Mouse (Mus musculus) lung, embryonic 16.5 days (tissue): Measurements from ENCODE around the gene March1. TPM values are rescaled to one million over a fixed set of nuclear protein-coding genes. Genes with fewer than 3 reads are reported as not detected.

Experiments used
- ATAC-seq: fragments of 200-750 bp; cut with Nextera tagmentation; 2 replicates; pipeline ENCODE4 v1.8.0; 2017; ENCODE audit warnings: low read depth, mild to moderate bottlenecking, moderate library complexity
- H3K27ac ChIP-seq: fragments of 300-500 bp; sonication (generic); 2 replicates; pipeline ENCODE4 v1.5.1; 2014; ENCODE audit warnings: mild to moderate bottlenecking, control low read depth, low read length
- H3K27me3 ChIP-seq: fragments of 300-500 bp; sonication (generic); 2 replicates; pipeline ENCODE4 v1.6.1; 2014; ENCODE audit warnings: low read depth, low read length, mixed read lengths; ENCODE audit not compliant: control insufficient read depth, insufficient read depth
- H3K36me3 ChIP-seq: fragments of 300-500 bp; sonication (generic); 2 replicates; pipeline ENCODE4 v1.6.1; 2014; ENCODE audit warnings: low read length; ENCODE audit not compliant: control insufficient read depth, insufficient read depth
- H3K4me1 ChIP-seq: fragments of 300-500 bp; sonication (generic); replicated peaks from 2 replicates; pipeline ENCODE4 v1.6.1; 2014; ENCODE audit warnings: low read length, mixed read lengths; ENCODE audit not compliant: control insufficient read depth, insufficient read depth
- H3K4me2 ChIP-seq: fragments of 300-500 bp; sonication (generic); 2 replicates; pipeline ENCODE4 v1.6.1; 2014; ENCODE audit warnings: low read depth, low read length, control low read depth
- H3K4me3 ChIP-seq: fragments of 300-500 bp; sonication (generic); 2 replicates; pipeline ENCODE4 v1.5.1; 2014; ENCODE audit warnings: mild to moderate bottlenecking, low read length, control low read depth
- H3K9ac ChIP-seq: fragments of 300-500 bp; sonication (generic); 2 replicates; pipeline ENCODE4 v1.6.1; 2014; ENCODE audit warnings: low read length, control low read depth
- H3K9me3 ChIP-seq: fragments of 300-500 bp; sonication (generic); 2 replicates; pipeline ENCODE4 v1.6.1; 2016; ENCODE audit warnings: low read length; ENCODE audit not compliant: control insufficient read depth
- WGBS: fragments of 180-500 bp; shearing (Covaris S2); extraction: QIAGEN DNeasy Blood & Tissue Kit; methylation state at CpG from one replicate; pipeline ENCODE4 v1.1.7; 2014; 5-methylcytosine and 5-hydroxymethylcytosine counted together
- polyA plus RNA-seq: library from polyadenylated mRNA; unstranded; fragments of >200 nt; fragmentation: Nextera tagmentation; extraction: Ambion mirVana; gene quantifications from 2 replicates; pipeline ENCODE4 v1.2.1, GENCODE M21; 2015

March1 gene
- polyA plus RNA-seq = 0.54 and 0.77 TPM in 2 replicates

DNA sequence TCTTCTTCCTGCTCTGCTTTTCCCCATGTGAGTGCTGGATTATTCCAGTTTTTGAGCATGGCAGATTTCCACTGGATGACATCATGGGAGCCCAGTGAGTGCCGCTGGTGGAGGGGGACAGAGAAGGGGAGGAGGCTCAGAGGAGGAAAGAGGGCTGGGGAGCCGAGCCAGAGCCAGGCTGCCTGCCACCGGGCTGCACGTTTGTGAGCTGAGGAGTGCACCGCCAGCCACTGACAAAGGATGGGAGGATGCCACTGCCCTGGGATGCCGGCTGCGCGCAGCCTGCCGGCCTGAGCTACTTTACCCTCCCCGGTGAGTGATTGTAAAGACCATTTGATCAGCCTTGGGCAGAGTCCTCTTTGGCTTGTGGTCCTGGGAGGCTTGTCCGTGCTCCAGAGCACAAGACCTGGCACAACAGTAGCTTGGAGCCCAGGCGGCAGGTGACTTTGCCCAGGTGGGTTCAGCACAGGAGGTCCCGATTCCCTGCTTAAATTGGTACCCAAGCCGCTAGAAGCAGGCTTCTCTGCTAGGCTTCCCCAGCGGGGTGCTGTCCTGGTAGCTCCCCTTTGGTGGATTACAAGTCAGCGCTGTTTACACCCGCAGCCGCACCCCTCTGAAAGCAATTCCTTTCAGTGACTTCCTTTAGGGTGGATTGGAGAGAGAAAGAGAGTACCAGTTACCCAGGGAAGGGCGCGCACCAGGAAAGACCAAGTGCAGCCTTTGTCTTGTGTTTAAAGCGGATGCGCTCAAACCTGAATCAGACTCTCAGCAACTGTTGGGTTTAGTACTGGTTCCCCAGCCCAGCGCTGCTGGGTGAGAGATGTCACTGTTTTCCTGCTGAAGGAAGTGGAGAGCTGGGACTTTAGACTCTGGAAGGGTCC is at the start of gene March1:
Gene March1, plus strand, starts transcription at position 30 of the 881 bp plus-strand sequence.
- H3K9me3 ChIP-seq = no peaks in the 10 kb centered on the region
- no peak within 1 kb of the TSS for H3K27ac ChIP-seq
- WGBS = 2% methylated on average over 23 of the region's 23 CpGs
- no peak within 1 kb of the TSS for H3K4me3 ChIP-seq
- H3K36me3 ChIP-seq = no peaks in the 10 kb centered on the region
- peaks cover 15% of the 10 kb centered on the region for H3K27me3 ChIP-seq
- H3K4me2 ChIP-seq = no peak within 1 kb of the TSS
- H3K9ac ChIP-seq = no peak within 1 kb of the TSS
- ATAC-seq = no peak
- H3K4me1 ChIP-seq = no peaks in the 10 kb centered on the region

- no peaks in the 10 kb centered on the region for H3K4me1 ChIP-seq
- whole genome bisulfite sequencing = 26% methylated on average over 1 of the region's 1 CpGs
Measured at GRCm38 (mm10) chr8:65586909-65587308, 30.8 kb upstream of the March1 start.

DNA sequence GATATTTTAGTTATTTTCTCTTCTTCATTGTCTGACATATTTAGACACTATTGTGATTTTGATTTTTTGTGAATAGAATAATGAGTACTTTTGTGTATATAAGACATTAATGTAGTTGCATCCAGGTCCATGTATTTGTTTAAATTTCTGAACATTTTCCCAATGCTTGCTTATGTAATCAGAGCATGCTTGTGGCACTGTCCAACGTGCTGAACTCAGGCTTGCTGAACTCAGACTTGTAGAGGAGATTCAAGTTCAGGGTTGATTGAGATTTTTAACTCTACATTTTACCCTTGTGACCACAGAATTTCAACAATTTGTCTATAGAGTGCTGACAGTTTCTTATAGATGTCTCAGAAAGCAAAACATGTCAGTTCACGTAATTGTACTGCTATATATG is 14.5 kb upstream of the March1 start:
- H3K36me3 ChIP-seq = no peaks in the 10 kb centered on the region
- 39% methylated on average over 2 of the region's 2 CpGs for WGBS
- H3K4me2 ChIP-seq = no peak overlapping the region
- no peaks in the 10 kb centered on the region for H3K4me1 ChIP-seq
- H3K27ac ChIP-seq = no peak overlapping the region
- no peak overlapping the region for H3K4me3 ChIP-seq
- H3K9me3 ChIP-seq = no peaks in the 10 kb centered on the region
- no peaks in the 10 kb centered on the region for H3K27me3 ChIP-seq
- no peak overlapping the region for H3K9ac ChIP-seq
- ATAC-seq = no peak

More at GRCm38 (mm10) chr8:65586909-65587308, 30.8 kb upstream of the March1 start:
- Histone ChIP-seq H3K4me2 (no peak overlapping the region), H3K27ac (no peak overlapping the region), H3K9me3 (no peaks in the 10 kb centered on the region), H3K9ac (no peak overlapping the region), H3K36me3 (no peaks in the 10 kb centered on the region), H3K27me3 (no peaks in the 10 kb centered on the region), H3K4me3 (no peak overlapping the region)
- ATAC-seq = no peak

DNA sequence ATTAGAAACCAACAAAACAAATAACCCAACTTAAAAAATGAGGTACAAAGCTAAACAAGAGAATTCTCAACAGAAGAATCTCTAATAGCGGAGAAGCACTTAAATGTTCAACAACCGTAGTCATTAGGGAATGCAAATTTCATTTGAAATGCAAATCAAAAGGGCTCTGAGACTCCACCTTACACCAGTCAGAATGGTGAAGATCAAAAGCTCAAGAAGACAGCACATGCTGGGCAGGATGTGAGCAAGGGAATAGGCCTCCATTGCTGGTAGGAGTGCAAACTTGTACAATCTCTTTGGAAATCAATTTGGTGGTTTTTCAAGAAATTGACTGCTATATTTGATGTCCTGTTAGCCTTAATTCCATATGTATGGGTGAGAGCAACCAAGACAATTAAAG is 8.2 kb upstream of the March1 start:
- WGBS = 71% methylated on average over 2 of the region's 2 CpGs
- H3K4me3 ChIP-seq = no peak overlapping the region
- ATAC-seq = no peak

DNA sequence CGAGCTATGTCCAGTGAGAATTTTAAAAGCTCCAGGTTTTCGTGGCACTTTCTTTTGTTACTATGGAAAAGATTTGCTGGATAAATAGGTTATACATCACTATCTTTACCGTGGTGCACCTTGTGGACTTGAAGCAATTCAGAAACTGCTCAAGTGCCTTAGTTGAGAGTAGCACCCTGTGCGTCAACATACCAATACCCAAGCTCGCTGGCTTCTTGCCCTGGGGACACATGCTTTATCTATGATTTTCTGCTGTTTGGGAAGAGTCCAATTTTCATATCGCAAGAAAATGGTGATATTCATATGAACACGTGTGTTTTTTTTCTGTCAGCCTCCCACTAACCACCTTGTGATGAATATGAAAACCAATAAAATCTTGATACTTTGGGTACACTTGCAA is 1.3 kb downstream of the March1 start:
- Histone ChIP-seq H3K9me3 (no peaks in the 10 kb centered on the region), H3K4me2 (no peak overlapping the region), H3K36me3 (no peaks in the 10 kb centered on the region), H3K9ac (no peak overlapping the region), H3K27me3 (peaks cover 15% of the 10 kb centered on the region), H3K27ac (no peak overlapping the region), H3K4me1 (no peaks in the 10 kb centered on the region), H3K4me3 (no peak overlapping the region)
- ATAC-seq = no peak
- WGBS = 29% methylated on average over 7 of the region's 7 CpGs

More for the DNA sequence above, 8.2 kb upstream of the March1 start:
- Histone ChIP-seq H3K27me3 (no peaks in the 10 kb centered on the region), H3K36me3 (no peaks in the 10 kb centered on the region), H3K27ac (no peak overlapping the region), H3K4me2 (no peak overlapping the region), H3K4me1 (no peaks in the 10 kb centered on the region), H3K9ac (no peak overlapping the region), H3K9me3 (no peaks in the 10 kb centered on the region)

- no peak overlapping the region for H3K9ac ChIP-seq
- no peak for ATAC-seq
- H3K27me3 ChIP-seq = no peaks in the 10 kb centered on the region
- no peaks in the 10 kb centered on the region for H3K4me1 ChIP-seq
- H3K4me2 ChIP-seq = no peak overlapping the region
- H3K36me3 ChIP-seq = no peaks in the 10 kb centered on the region
- no peaks in the 10 kb centered on the region for H3K9me3 ChIP-seq
- H3K4me3 ChIP-seq = no peak overlapping the region
- no peak overlapping the region for H3K27ac ChIP-seq
Measured at GRCm38 (mm10) chr8:65644931-65645330, 27.2 kb downstream of the March1 start.

DNA sequence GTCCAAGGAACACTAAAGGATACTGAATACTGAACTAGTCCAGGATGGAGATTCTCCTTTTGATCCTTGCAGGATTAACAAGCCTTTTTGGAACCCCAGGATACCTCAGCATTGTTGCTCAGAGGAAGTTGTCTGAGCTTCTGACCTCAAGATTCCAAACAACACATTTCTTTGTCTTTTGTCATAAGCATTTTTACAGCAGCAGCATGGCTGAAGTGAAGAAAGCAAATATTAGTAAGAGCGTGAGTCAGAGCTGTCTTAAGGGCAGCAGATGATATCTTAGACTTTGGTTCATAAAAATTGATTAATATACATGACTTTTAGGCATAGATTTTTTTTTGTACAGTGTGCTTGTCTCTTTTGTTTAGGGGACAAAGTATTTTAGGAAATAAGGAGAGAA is 27.8 kb downstream of the March1 start:
- H3K27me3 ChIP-seq = no peaks in the 10 kb centered on the region
- WGBS = 60% methylated on average over 1 of the region's 1 CpGs
- no peak overlapping the region for H3K27ac ChIP-seq
- H3K4me1 ChIP-seq = no peaks in the 10 kb centered on the region
- H3K9me3 ChIP-seq = no peaks in the 10 kb centered on the region
- no peak overlapping the region for H3K4me3 ChIP-seq
- no peak overlapping the region for H3K4me2 ChIP-seq
- no peaks in the 10 kb centered on the region for H3K36me3 ChIP-seq
- H3K9ac ChIP-seq = no peak overlapping the region
- ATAC-seq = no peak

GRCm38 (mm10) chr8:65645945-65646344 is 28.2 kb downstream of the March1 start:
- Histone ChIP-seq H3K4me1 (no peaks in the 10 kb centered on the region), H3K4me2 (no peak overlapping the region), H3K4me3 (no peak overlapping the region), H3K27ac (no peak overlapping the region), H3K27me3 (no peaks in the 10 kb centered on the region), H3K9me3 (no peaks in the 10 kb centered on the region), H3K36me3 (no peaks in the 10 kb centered on the region), H3K9ac (no peak overlapping the region)
- no peak for ATAC-seq
- 55% methylated on average over 1 of the region's 1 CpGs for whole genome bisulfite sequencing

- H3K27me3 ChIP-seq = no peaks in the 10 kb centered on the region
- ATAC-seq = no peak
- 63% methylated on average over 6 of the region's 6 CpGs for WGBS
- H3K36me3 ChIP-seq = no peaks in the 10 kb centered on the region
- no peak overlapping the region for H3K9ac ChIP-seq
- no peaks in the 10 kb centered on the region for H3K4me1 ChIP-seq
- H3K27ac ChIP-seq = no peak overlapping the region
- no peaks in the 10 kb centered on the region for H3K9me3 ChIP-seq
- no peak overlapping the region for H3K4me2 ChIP-seq
- no peak overlapping the region for H3K4me3 ChIP-seq
Measured at GRCm38 (mm10) chr8:65655924-65656323, 38.2 kb downstream of the March1 start.
